Mouse (Mus musculus): ENCODE measurements at regions not wholly inside any gene's neighbourhood (a gene's known extent, or its start where the extent isn't known, plus 50 kb on each side); places are given as distances from the start of the nearest gene placed in this dataset.
A peak's percentile ranks its signal among the peaks of the same experiment; 100 is the strongest.

GRCm38 (mm10) chr2:124858504-124858903, 209.4 kb upstream of the Slc24a5 start:
- no peak overlapping the region for H3K9ac ChIP-seq (replicated peaks; ENCODE audit: low read length)
- no peaks in the 10 kb centered on the region for H3K9me3 ChIP-seq (ENCODE audit: low read length)
- H3K4me3 ChIP-seq (ENCODE audit: low read length) = no peak overlapping the region
- whole genome bisulfite sequencing = 64% methylated on average over 3 of the region's 3 CpGs
- no peak overlapping the region for H3K27ac ChIP-seq (ENCODE audit: low read length)
- H3K4me1 ChIP-seq (ENCODE audit: insufficient read depth, low read length) = no peaks in the 10 kb centered on the region
- no peak overlapping the region for H3K4me2 ChIP-seq (replicated peaks; ENCODE audit: low read depth, low read length)
- H3K27me3 ChIP-seq (ENCODE audit: insufficient read depth, low read length) = no peaks in the 10 kb centered on the region
- peak; percentile 74 for ATAC-seq (ENCODE audit: low FRiP score, low TSS enrichment)
- no peaks in the 10 kb centered on the region for H3K36me3 ChIP-seq (ENCODE audit: insufficient read depth, low read length)

GRCm38 (mm10) chr2:124888209-124888608, 179.7 kb upstream of the Slc24a5 start:
- Histone ChIP-seq H3K27ac (ENCODE audit: low read length) (no peak overlapping the region), H3K9ac (replicated peaks; ENCODE audit: low read length) (no peak overlapping the region), H3K4me1 (ENCODE audit: insufficient read depth, low read length) (no peaks in the 10 kb centered on the region), H3K4me2 (replicated peaks; ENCODE audit: low read depth, low read length) (no peak overlapping the region), H3K27me3 (ENCODE audit: insufficient read depth, low read length) (no peaks in the 10 kb centered on the region), H3K9me3 (ENCODE audit: low read length) (no peaks in the 10 kb centered on the region), H3K36me3 (ENCODE audit: insufficient read depth, low read length) (no peaks in the 10 kb centered on the region), H3K4me3 (ENCODE audit: low read length) (no peak overlapping the region)
- 43% methylated on average over 4 of the region's 4 CpGs for WGBS
- ATAC-seq (ENCODE audit: low FRiP score, low TSS enrichment) = no peak

GRCm38 (mm10) chr2:124895002-124895401, 172.9 kb upstream of the Slc24a5 start:
- no peaks in the 10 kb centered on the region for H3K9me3 ChIP-seq (ENCODE audit: low read length)
- WGBS = 93% methylated on average over 4 of the region's 4 CpGs
- no peak overlapping the region for H3K9ac ChIP-seq (replicated peaks; ENCODE audit: low read length)
- no peaks in the 10 kb centered on the region for H3K36me3 ChIP-seq (ENCODE audit: insufficient read depth, low read length)
- no peaks in the 10 kb centered on the region for H3K4me1 ChIP-seq (ENCODE audit: insufficient read depth, low read length)
- no peak for ATAC-seq (ENCODE audit: low FRiP score, low TSS enrichment)
- H3K4me3 ChIP-seq (ENCODE audit: low read length) = no peak overlapping the region
- H3K4me2 ChIP-seq (replicated peaks; ENCODE audit: low read depth, low read length) = no peak overlapping the region
- H3K27me3 ChIP-seq (ENCODE audit: insufficient read depth, low read length) = no peaks in the 10 kb centered on the region
- H3K27ac ChIP-seq (ENCODE audit: low read length) = no peak overlapping the region

- H3K9me3 ChIP-seq (ENCODE audit: low read length) = no peaks in the 10 kb centered on the region
- H3K27ac ChIP-seq (ENCODE audit: low read length) = no peak overlapping the region
- no peaks in the 10 kb centered on the region for H3K27me3 ChIP-seq (ENCODE audit: insufficient read depth, low read length)
- no peaks in the 10 kb centered on the region for H3K4me1 ChIP-seq (ENCODE audit: insufficient read depth, low read length)
- H3K36me3 ChIP-seq (ENCODE audit: insufficient read depth, low read length) = no peaks in the 10 kb centered on the region
- no peak overlapping the region for H3K9ac ChIP-seq (replicated peaks; ENCODE audit: low read length)
- WGBS = 87% methylated on average over 4 of the region's 4 CpGs
- ATAC-seq (ENCODE audit: low FRiP score, low TSS enrichment) = no peak
- H3K4me3 ChIP-seq (ENCODE audit: low read length) = no peak overlapping the region
- no peak overlapping the region for H3K4me2 ChIP-seq (replicated peaks; ENCODE audit: low read depth, low read length)
Measured at GRCm38 (mm10) chr2:124903556-124903955, 164.4 kb upstream of the Slc24a5 start.

GRCm38 (mm10) chr2:124905076-124905475, 162.8 kb upstream of the Slc24a5 start:
- Histone ChIP-seq H3K4me1 (ENCODE audit: insufficient read depth, low read length) (no peaks in the 10 kb centered on the region), H3K9ac (replicated peaks; ENCODE audit: low read length) (no peak overlapping the region), H3K9me3 (ENCODE audit: low read length) (no peaks in the 10 kb centered on the region), H3K27ac (ENCODE audit: low read length) (no peak overlapping the region), H3K27me3 (ENCODE audit: insufficient read depth, low read length) (no peaks in the 10 kb centered on the region), H3K4me2 (replicated peaks; ENCODE audit: low read depth, low read length) (no peak overlapping the region), H3K4me3 (ENCODE audit: low read length) (no peak overlapping the region), H3K36me3 (ENCODE audit: insufficient read depth, low read length) (no peaks in the 10 kb centered on the region)
- ATAC-seq (ENCODE audit: low FRiP score, low TSS enrichment) = no peak
- WGBS = 80% methylated on average over 1 of the region's 1 CpGs

- Histone ChIP-seq H3K4me2 (replicated peaks; ENCODE audit: low read depth, low read length) (no peak overlapping the region), H3K36me3 (ENCODE audit: insufficient read depth, low read length) (no peaks in the 10 kb centered on the region), H3K4me3 (ENCODE audit: low read length) (no peak overlapping the region), H3K9ac (replicated peaks; ENCODE audit: low read length) (no peak overlapping the region), H3K27me3 (ENCODE audit: insufficient read depth, low read length) (no peaks in the 10 kb centered on the region), H3K4me1 (ENCODE audit: insufficient read depth, low read length) (no peaks in the 10 kb centered on the region), H3K27ac (ENCODE audit: low read length) (no peak overlapping the region), H3K9me3 (ENCODE audit: low read length) (no peaks in the 10 kb centered on the region)
- ATAC-seq (ENCODE audit: low FRiP score, low TSS enrichment) = no peak
- 74% methylated on average over 7 of the region's 7 CpGs for WGBS
Measured at GRCm38 (mm10) chr2:124918986-124919761, 148.8 kb upstream of the Slc24a5 start.

- no peak overlapping the region for H3K4me2 ChIP-seq (replicated peaks; ENCODE audit: low read depth, low read length)
- WGBS = 57% methylated on average over 1 of the region's 1 CpGs
- no peak overlapping the region for H3K27ac ChIP-seq (ENCODE audit: low read length)
- no peaks in the 10 kb centered on the region for H3K4me1 ChIP-seq (ENCODE audit: insufficient read depth, low read length)
- no peak for ATAC-seq (ENCODE audit: low FRiP score, low TSS enrichment)
- no peak overlapping the region for H3K4me3 ChIP-seq (ENCODE audit: low read length)
- H3K9me3 ChIP-seq (ENCODE audit: low read length) = no peaks in the 10 kb centered on the region
- H3K36me3 ChIP-seq (ENCODE audit: insufficient read depth, low read length) = no peaks in the 10 kb centered on the region
- no peak overlapping the region for H3K9ac ChIP-seq (replicated peaks; ENCODE audit: low read length)
- no peaks in the 10 kb centered on the region for H3K27me3 ChIP-seq (ENCODE audit: insufficient read depth, low read length)
Measured at GRCm38 (mm10) chr2:124919762-124920255, 148.1 kb upstream of the Slc24a5 start.

GRCm38 (mm10) chr2:124920265-124920664, 147.7 kb upstream of the Slc24a5 start:
- H3K27ac ChIP-seq (ENCODE audit: low read length) = no peak overlapping the region
- no peak overlapping the region for H3K4me2 ChIP-seq (replicated peaks; ENCODE audit: low read depth, low read length)
- WGBS = 53% methylated on average over 2 of the region's 2 CpGs
- no peaks in the 10 kb centered on the region for H3K4me1 ChIP-seq (ENCODE audit: insufficient read depth, low read length)
- no peak for ATAC-seq (ENCODE audit: low FRiP score, low TSS enrichment)
- no peaks in the 10 kb centered on the region for H3K36me3 ChIP-seq (ENCODE audit: insufficient read depth, low read length)
- no peak overlapping the region for H3K4me3 ChIP-seq (ENCODE audit: low read length)
- H3K9me3 ChIP-seq (ENCODE audit: low read length) = no peaks in the 10 kb centered on the region
- H3K27me3 ChIP-seq (ENCODE audit: insufficient read depth, low read length) = no peaks in the 10 kb centered on the region
- H3K9ac ChIP-seq (replicated peaks; ENCODE audit: low read length) = no peak overlapping the region

- Histone ChIP-seq H3K27me3 (ENCODE audit: insufficient read depth, low read length) (no peaks in the 10 kb centered on the region), H3K4me2 (replicated peaks; ENCODE audit: low read depth, low read length) (no peak overlapping the region), H3K4me3 (ENCODE audit: low read length) (no peak overlapping the region), H3K4me1 (ENCODE audit: insufficient read depth, low read length) (no peaks in the 10 kb centered on the region), H3K9ac (replicated peaks; ENCODE audit: low read length) (no peak overlapping the region), H3K27ac (ENCODE audit: low read length) (no peak overlapping the region), H3K36me3 (ENCODE audit: insufficient read depth, low read length) (no peaks in the 10 kb centered on the region), H3K9me3 (ENCODE audit: low read length) (no peaks in the 10 kb centered on the region)
- 93% methylated on average over 10 of the region's 10 CpGs for WGBS
- ATAC-seq (ENCODE audit: low FRiP score, low TSS enrichment) = peak; percentile 81; the same call in 1 of the 2 replicates
Measured at GRCm38 (mm10) chr2:124927882-124928758, 139.8 kb upstream of the Slc24a5 start.

- WGBS = 84% methylated on average over 5 of the region's 5 CpGs
Measured at GRCm38 (mm10) chr2:124928759-124929113, 139.2 kb upstream of the Slc24a5 start.

More at GRCm38 (mm10) chr2:124928759-124929113, 139.2 kb upstream of the Slc24a5 start:
- H3K4me1 ChIP-seq (ENCODE audit: insufficient read depth, low read length) = no peaks in the 10 kb centered on the region
- no peaks in the 10 kb centered on the region for H3K27me3 ChIP-seq (ENCODE audit: insufficient read depth, low read length)
- no peaks in the 10 kb centered on the region for H3K9me3 ChIP-seq (ENCODE audit: low read length)
- no peak overlapping the region for H3K4me2 ChIP-seq (replicated peaks; ENCODE audit: low read depth, low read length)
- H3K4me3 ChIP-seq (ENCODE audit: low read length) = no peak overlapping the region
- no peak for ATAC-seq (ENCODE audit: low FRiP score, low TSS enrichment)
- no peaks in the 10 kb centered on the region for H3K36me3 ChIP-seq (ENCODE audit: insufficient read depth, low read length)
- H3K9ac ChIP-seq (replicated peaks; ENCODE audit: low read length) = no peak overlapping the region
- no peak overlapping the region for H3K27ac ChIP-seq (ENCODE audit: low read length)
